Mouse (Mus musculus): ENCODE data around the gene Nfkbid.

DNA sequence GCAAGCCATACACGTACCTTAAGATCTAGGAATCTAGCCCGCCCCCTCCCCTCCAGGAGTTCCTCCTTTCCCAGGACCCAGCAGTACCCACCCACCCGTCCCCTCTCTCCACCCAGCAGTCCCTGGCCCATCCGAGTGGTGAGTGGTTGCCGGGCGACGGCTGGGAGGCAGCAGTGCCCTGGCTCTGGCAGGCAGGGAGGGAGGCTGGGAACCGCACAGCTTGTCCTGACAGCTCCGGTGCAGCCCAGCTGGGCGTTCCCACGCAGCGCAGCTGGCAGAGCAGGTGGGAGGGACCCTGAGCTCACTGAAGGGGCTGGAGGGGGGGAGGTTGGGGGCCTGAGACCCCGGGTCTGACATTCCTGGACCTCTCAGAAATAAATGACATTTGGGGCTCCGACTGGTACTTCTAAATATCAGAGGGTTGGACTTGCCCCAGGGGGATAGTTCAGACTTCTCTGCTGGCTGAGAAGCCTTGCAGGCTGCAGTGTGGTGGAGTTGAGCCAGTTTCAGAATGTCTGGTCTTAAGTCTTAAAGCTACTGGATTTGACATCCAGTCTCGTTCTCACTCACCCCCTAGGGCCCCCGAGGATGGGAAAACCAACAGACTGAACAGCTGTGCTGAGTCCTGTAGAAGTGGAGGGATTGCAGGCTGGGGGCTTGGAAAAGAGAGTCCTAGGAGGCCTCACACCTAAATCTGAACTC lies 36.2 kb downstream of the Nfkbid start, which contains the start of the genes Kirrel2 and Nphs1:
- TF ChIP-seq GATA1 (IDR thresholded peaks at IDR 0.05; ENCODE audit: borderline replicate concordance, low read length), result no peak
- TF ChIP-seq FLI1 (IDR thresholded peaks at IDR 0.05; ENCODE audit: low read length), result no peak

All from megakaryocyte, embryonic 14.5 days (primary cell).